Mouse (Mus musculus) ES-E14 (cell line): ENCODE data around the gene Sufu.

ENCODE experiments used
- CHD2 ChIP-seq: IDR thresholded peaks from 2 replicates; pipeline ENCODE4 v1.6.1; 2014; ENCODE audit warnings: mild to moderate bottlenecking, low read depth, low read length, inconsistent platforms
- ZNF384 ChIP-seq: IDR thresholded peaks from 2 replicates; pipeline ENCODE4 v1.6.1; 2012; ENCODE audit warnings: low read depth, low read length, inconsistent platforms

DNA sequence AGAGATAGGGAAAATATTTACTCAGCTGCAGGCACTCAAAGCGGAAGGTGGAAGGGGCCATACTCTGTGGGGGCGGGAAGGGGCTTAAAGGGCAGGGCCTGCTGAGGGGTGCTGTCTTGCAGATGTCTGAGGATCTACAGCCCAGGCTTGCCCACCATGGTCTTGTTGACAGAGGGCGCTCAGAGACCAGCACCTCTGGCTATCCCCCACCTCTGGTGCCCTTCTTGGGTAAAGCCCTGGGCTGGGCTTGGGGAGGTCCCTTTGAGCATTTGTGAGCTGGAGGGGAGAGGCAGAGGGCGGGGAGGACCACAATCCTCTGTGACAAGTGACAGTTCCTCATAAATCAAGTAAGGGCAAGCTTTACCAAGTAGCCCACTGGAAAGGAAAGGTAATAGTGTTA, 136.4 kb downstream of the Sufu start:
- TF ChIP-seq ZNF384 = no peak
- no peak for TF ChIP-seq CHD2
